Mouse (Mus musculus) myocyte (in vitro differentiated cells): ENCODE results near the gene Slc20a1.

Experiments
- E2F4 ChIP-seq: IDR thresholded peaks from one replicate; pipeline ENCODE4 v1.6.1; 2011; ENCODE audit warnings: mild to moderate bottlenecking, control low read depth, moderate library complexity; ENCODE audit not compliant: insufficient read depth
- REST ChIP-seq: IDR thresholded peaks from one replicate; pipeline ENCODE4 v1.6.1; 2011; ENCODE audit warnings: mild to moderate bottlenecking, control low read depth, moderate library complexity; ENCODE audit not compliant: insufficient read depth, insufficient read length

DNA sequence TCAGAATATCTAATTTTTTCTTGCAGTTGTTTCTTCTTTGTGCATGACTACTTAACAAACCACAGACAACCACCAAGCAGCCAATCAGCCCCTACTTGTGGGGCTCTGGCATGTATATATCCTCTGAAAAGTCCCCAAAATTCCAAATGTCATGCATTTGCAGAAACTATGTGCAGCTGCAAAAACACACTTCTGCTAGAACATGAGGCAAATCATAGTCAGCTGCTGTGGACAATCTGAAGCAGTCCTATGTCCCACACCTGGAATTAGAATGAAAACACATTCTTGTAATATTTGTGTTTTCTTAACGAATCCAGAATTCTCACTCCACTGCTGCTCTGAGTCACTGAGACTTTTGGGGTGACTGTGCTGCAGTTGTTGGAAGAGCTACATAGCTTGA lies 13.7 kb upstream of the Slc20a1 start:
- TF ChIP-seq REST = no peak
- no peak for TF ChIP-seq E2F4
